Mouse (Mus musculus) thymus, postnatal 10 days (tissue): ENCODE measurements around the gene Gbx2.

Experiments used
- DNase-seq, 2 experiments: peaks; one replicate each; pipeline ENCODE4 v3.0.0; 2021; ENCODE audit warnings: low spot score in 2 of 2

Gbx2 gene

GRCm38 (mm10) chr1:89935493-89936348 is 4.7 kb upstream of the Gbx2 start:
- DNase-seq, result no peak

- no peak for DNase-seq
These were observed 3.6 kb upstream of the Gbx2 start for GRCm38 (mm10) chr1:89934316-89935260.

GRCm38 (mm10) chr1:89933786-89934185 is 2.8 kb upstream of the Gbx2 start:
- DNase-seq, result no peak

- no peak for DNase-seq
These were observed 2.0 kb upstream of the Gbx2 start for GRCm38 (mm10) chr1:89933028-89933427.

- no peak for DNase-seq
These were observed 1.6 kb upstream of the Gbx2 start for GRCm38 (mm10) chr1:89932616-89933015.

- DNase-seq, result no peak
These were observed 1.0 kb upstream of the Gbx2 start for GRCm38 (mm10) chr1:89932021-89932423.

- no peak for DNase-seq
These were observed 428 bp downstream of the Gbx2 start for GRCm38 (mm10) chr1:89930551-89930950.

GRCm38 (mm10) chr1:89929721-89930505 is 1.1 kb downstream of the Gbx2 start:
- DNase-seq, result no peak

- DNase-seq, result no peak
These were observed 1.8 kb downstream of the Gbx2 start for GRCm38 (mm10) chr1:89929181-89929580.

GRCm38 (mm10) chr1:89928676-89929075 is 2.3 kb downstream of the Gbx2 start:
- no peak for DNase-seq

GRCm38 (mm10) chr1:89927061-89927661 is 3.8 kb downstream of the Gbx2 start:
- no peak for DNase-seq

- no peak for DNase-seq
These were observed 4.4 kb downstream of the Gbx2 start for GRCm38 (mm10) chr1:89926583-89927060.

GRCm38 (mm10) chr1:89925501-89926190 is 5.3 kb downstream of the Gbx2 start:
- DNase-seq, result no peak

GRCm38 (mm10) chr1:89923642-89924020 is 7.3 kb downstream of the Gbx2 start:
- DNase-seq, result no peak

- no peak for DNase-seq
These were observed 7.9 kb downstream of the Gbx2 start for GRCm38 (mm10) chr1:89922883-89923641.

GRCm38 (mm10) chr1:89922282-89922681 is 8.7 kb downstream of the Gbx2 start:
- DNase-seq, result no peak

GRCm38 (mm10) chr1:89921806-89922205 is 9.2 kb downstream of the Gbx2 start:
- DNase-seq, result no peak

GRCm38 (mm10) chr1:89919206-89919605 is 11.8 kb downstream of the Gbx2 start:
- DNase-seq, result no peak

GRCm38 (mm10) chr1:89918111-89918510 is 12.9 kb downstream of the Gbx2 start:
- DNase-seq, result no peak

GRCm38 (mm10) chr1:89913611-89914010 is 17.4 kb downstream of the Gbx2 start:
- no peak for DNase-seq
